Mouse (Mus musculus) liver, embryonic 14.5 days (tissue): ENCODE data around the gene Prrg2.

ENCODE experiments used
- CTCF ChIP-seq: IDR thresholded peaks from 2 replicates; pipeline ENCODE4 v1.5.1; 2016; ENCODE audit warnings: antibody characterized with exemption, low read depth, control low read depth
- EP300 ChIP-seq: IDR thresholded peaks from 2 replicates; pipeline ENCODE4 v1.6.1; 2016; ENCODE audit warnings: antibody characterized with exemption, low read depth

DNA sequence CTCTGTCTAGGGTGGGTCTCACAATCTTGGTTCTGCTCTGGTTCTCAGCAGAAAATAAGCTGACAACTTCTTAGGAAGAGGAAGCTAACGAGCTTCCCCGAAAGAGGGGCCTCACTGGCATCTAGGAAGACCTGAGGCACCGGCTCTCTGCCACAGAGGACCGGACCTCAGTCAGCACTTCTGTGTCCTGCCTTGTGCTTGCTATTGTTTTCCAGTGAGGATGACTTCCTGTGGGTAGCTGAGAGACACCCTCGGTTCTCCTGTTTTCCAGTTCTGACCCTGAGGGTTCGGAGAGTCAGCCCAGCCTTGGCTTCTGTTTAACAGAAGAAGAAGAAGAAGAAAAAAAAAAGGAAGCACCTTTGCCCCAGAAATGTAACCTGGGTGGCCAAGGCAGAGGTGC lies 35.0 kb upstream of the Prrg2 start:
- TF ChIP-seq CTCF (no peak), EP300 (no peak)
